Mouse (Mus musculus): ENCODE results near the gene Prkn. TPM values are rescaled to one million over a fixed set of nuclear protein-coding genes. Genes with fewer than 3 reads are reported as not detected.

Gene Prkn
- total and polyA plus RNA-seq, 3 experiments = 0.39 to 0.50 TPM; not detected in 1

DNA sequence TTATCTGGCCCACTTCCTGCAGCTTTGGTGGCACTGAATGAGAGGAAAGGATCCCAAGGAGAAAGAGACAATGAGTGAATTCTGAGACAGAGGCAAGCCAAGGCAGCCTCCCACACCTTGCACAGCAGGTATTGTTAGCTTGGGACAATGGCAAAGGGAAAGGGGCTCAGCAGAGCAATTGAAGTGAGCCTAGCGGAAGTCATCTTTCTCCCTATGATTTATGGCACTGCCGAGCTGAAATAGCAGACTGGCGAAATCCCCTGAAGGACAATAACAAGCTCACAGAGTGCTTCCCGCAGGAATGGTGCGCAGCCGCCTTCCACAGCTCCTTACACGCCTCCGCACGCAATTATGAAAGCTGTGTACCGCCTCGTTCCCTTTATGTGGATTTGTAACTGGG lies 1122.6 kb downstream of the Prkn start:
- TF ChIP-seq JUND (IDR thresholded peaks at IDR 0.05; ENCODE audit: low read depth, low read length) (no peak), RAD21 (IDR thresholded peaks at IDR 0.05; ENCODE audit: low read depth, low read length) (no peak), KAT2A (conservative IDR thresholded peaks at IDR 0.05; ENCODE audit: low read depth, low read length) (no peak), UBTF (IDR thresholded peaks at IDR 0.05; ENCODE audit: borderline replicate concordance, insufficient read depth, low read depth, low read length) (no peak), MYC (IDR thresholded peaks at IDR 0.05; ENCODE audit: low read depth, low read length) (no peak), MAX (IDR thresholded peaks at IDR 0.05; ENCODE audit: low read length) (no peak), ZC3H11A (IDR thresholded peaks at IDR 0.05; ENCODE audit: low read depth, low read length) (no peak), HCFC1 (IDR thresholded peaks at IDR 0.05; ENCODE audit: low read depth, low read length) (no peak), ZMIZ1 (IDR thresholded peaks at IDR 0.05; ENCODE audit: low read depth, low read length) (no peak), GATA1 (IDR thresholded peaks at IDR 0.05; ENCODE audit: low read depth, low read length) (no peak), CHD1 (IDR thresholded peaks at IDR 0.05; ENCODE audit: low read depth, low read length) (no peak), NELFE (IDR thresholded peaks at IDR 0.05; ENCODE audit: low read depth, low read length) (no peak), MXI1 (IDR thresholded peaks at IDR 0.05; ENCODE audit: low read depth, low read length) (no peak), NRF1 (IDR thresholded peaks at IDR 0.05; ENCODE audit: insufficient read depth, low read depth, low read length, poor library complexity, severe bottlenecking) (no peak), E2F4 (IDR thresholded peaks at IDR 0.05; ENCODE audit: borderline replicate concordance, low read depth, low read length) (no peak)
- H3K9ac ChIP-seq (ENCODE audit: control insufficient read depth, low read depth, low read length, poor library complexity, severe bottlenecking) = no peak overlapping the region
- 0 out of 4 replicates have a peak, but pooled peaks cover 0 to 2% of the 10 kb centered on the region in 2 experiments for H3K4me1 ChIP-seq (ENCODE audit: control insufficient read depth in 1 of 2, insufficient read depth in 2 of 2, low read length in 2 of 2)
- no peak overlapping the region for H3K27ac ChIP-seq (ENCODE audit: control insufficient read depth, low read depth, low read length)
- no peak overlapping the region for H3K4me3 ChIP-seq (ENCODE audit: control insufficient read depth in 1 of 2, insufficient read depth in 1 of 2, low read depth in 2 of 2, low read length in 2 of 2)
- H3K9me3 ChIP-seq (replicated peaks; ENCODE audit: insufficient read depth, low read length) = no peaks in the 10 kb centered on the region
- no peaks in the 10 kb centered on the region for H3K27me3 ChIP-seq (ENCODE audit: control insufficient read depth in 1 of 2, insufficient read depth in 2 of 2, low read length in 2 of 2)
- no peaks in the 10 kb centered on the region for H3K79me2 ChIP-seq (ENCODE audit: control insufficient read depth, insufficient read depth, low read length, poor library complexity)
- H3K36me3 ChIP-seq (ENCODE audit: control insufficient read depth in 1 of 2, insufficient read depth in 2 of 2, low read length in 2 of 2) = no peaks in the 10 kb centered on the region
- no peak for DNase-seq (ENCODE audit: low read depth, low spot score)

DNA sequence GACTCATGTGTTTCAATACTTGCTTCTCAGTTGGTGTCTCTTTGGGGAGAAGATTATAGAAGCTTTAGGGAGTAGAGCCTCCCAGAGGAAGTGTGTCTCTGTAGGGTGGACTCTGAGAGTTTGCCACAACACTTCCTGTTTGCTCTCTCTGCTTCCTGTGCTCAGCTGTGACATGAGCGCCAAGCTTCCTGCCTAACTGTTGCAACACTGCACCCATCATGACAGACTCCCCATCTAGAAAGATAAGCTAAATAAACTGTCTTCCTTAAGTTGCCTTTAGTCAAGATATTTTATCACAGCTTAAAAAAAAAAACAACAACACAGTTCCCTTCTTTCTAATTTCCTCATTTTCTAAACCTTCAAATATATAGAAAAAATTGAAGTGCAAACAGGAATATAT lies 1130.0 kb downstream of the Prkn start:
- Histone ChIP-seq H3K4me1 (ENCODE audit: control insufficient read depth in 1 of 2, insufficient read depth in 2 of 2, low read length in 2 of 2) (peaks cover 3 to 8% of the 10 kb centered on the region in 2 experiments), H3K27ac (ENCODE audit: control insufficient read depth, low read depth, low read length) (peak overlapping the region; percentile 91), H3K9me3 (replicated peaks; ENCODE audit: insufficient read depth, low read length) (no peaks in the 10 kb centered on the region), H3K79me2 (ENCODE audit: control insufficient read depth, insufficient read depth, low read length, poor library complexity) (no peaks in the 10 kb centered on the region; the same call in 1 of the 2 replicates), H3K36me3 (ENCODE audit: control insufficient read depth in 1 of 2, insufficient read depth in 2 of 2, low read length in 2 of 2) (peaks cover 0 to 13% of the 10 kb centered on the region in 2 experiments; a peak in 2 of 4 replicates), H3K9ac (ENCODE audit: control insufficient read depth, low read depth, low read length, poor library complexity, severe bottlenecking) (no peak overlapping the region), H3K4me3 (ENCODE audit: control insufficient read depth in 1 of 2, insufficient read depth in 1 of 2, low read depth in 2 of 2, low read length in 2 of 2) (no peak overlapping the region), H3K27me3 (ENCODE audit: control insufficient read depth in 1 of 2, insufficient read depth in 2 of 2, low read length in 2 of 2) (no peaks in the 10 kb centered on the region)
- DNase-seq (ENCODE audit: low read depth, low spot score) = peak; percentile 94
- TF ChIP-seq CTCF (IDR thresholded peaks at IDR 0.05 in 2 of 3, conservative IDR thresholded peaks at IDR 0.05 in 1 of 3; ENCODE audit: control insufficient read depth in 1 of 3, insufficient read depth in 1 of 3, low read depth in 2 of 3, low read length in 3 of 3, poor library complexity in 1 of 3, severe bottlenecking in 1 of 3) (peak in 1 of 3 experiments; percentile 0; a peak in 1 of 6 replicates), MAX (IDR thresholded peaks at IDR 0.05; ENCODE audit: low read length) (peak; percentile 81), KAT2A (conservative IDR thresholded peaks at IDR 0.05; ENCODE audit: low read depth, low read length) (peak; percentile 49), CHD1 (IDR thresholded peaks at IDR 0.05; ENCODE audit: low read depth, low read length) (no peak), GATA1 (IDR thresholded peaks at IDR 0.05; ENCODE audit: low read depth, low read length) (peak; percentile 94), SIN3A (IDR thresholded peaks at IDR 0.05; ENCODE audit: low read length) (peak; percentile 89), NRF1 (IDR thresholded peaks at IDR 0.05; ENCODE audit: insufficient read depth, low read depth, low read length, poor library complexity, severe bottlenecking) (no peak), USF2 (IDR thresholded peaks at IDR 0.05; ENCODE audit: borderline replicate concordance in 1 of 2, insufficient read depth in 1 of 2, low read depth in 1 of 2, low read length in 2 of 2) (no peak), JUND (IDR thresholded peaks at IDR 0.05; ENCODE audit: low read depth, low read length) (peak; percentile 60; the same call in 1 of the 2 replicates), MXI1 (IDR thresholded peaks at IDR 0.05; ENCODE audit: low read depth, low read length) (peak; percentile 68; the same call in 1 of the 2 replicates), ZC3H11A (IDR thresholded peaks at IDR 0.05; ENCODE audit: low read depth, low read length) (no peak), POLR2A (IDR thresholded peaks at IDR 0.05; ENCODE audit: control insufficient read depth in 1 of 2, insufficient read depth in 1 of 2, low read depth in 1 of 2, low read length in 2 of 2, poor library complexity in 1 of 2) (0 out of 4 replicates have a peak, but pooled peaks of 1 of the 2 experiments have one; percentile 38), UBTF (IDR thresholded peaks at IDR 0.05; ENCODE audit: borderline replicate concordance, insufficient read depth, low read depth, low read length) (no peak), SMC3 (IDR thresholded peaks at IDR 0.05; ENCODE audit: low read depth, low read length) (no peak), TCF12 (IDR thresholded peaks at IDR 0.05; ENCODE audit: low read depth, low read length) (peak; percentile 80), EP300 (IDR thresholded peaks at IDR 0.05; ENCODE audit: low read depth in 1 of 2, low read length in 2 of 2) (peak; percentile 95 to 96), USF1 (IDR thresholded peaks at IDR 0.05; ENCODE audit: low read depth, low read length) (no peak), ELF1 (IDR thresholded peaks at IDR 0.05; ENCODE audit: low read depth, low read length) (peak; percentile 89), E2F4 (IDR thresholded peaks at IDR 0.05; ENCODE audit: borderline replicate concordance, low read depth, low read length) (no peak), ETS1 (IDR thresholded peaks at IDR 0.05; ENCODE audit: low read depth, low read length) (peak; percentile 96), GABPA (IDR thresholded peaks at IDR 0.05; ENCODE audit: low read depth, low read length) (no peak), ZKSCAN1 (IDR thresholded peaks at IDR 0.05; ENCODE audit: low read depth, low read length) (no peak; the same call in 1 of the 2 replicates), POLR2AphosphoS5 (IDR thresholded peaks at IDR 0.05; ENCODE audit: borderline replicate concordance, low read depth, low read length) (no peak), CHD2 (IDR thresholded peaks at IDR 0.05; ENCODE audit: low read length) (no peak), RAD21 (IDR thresholded peaks at IDR 0.05; ENCODE audit: low read depth, low read length) (no peak)

All from MEL (cell line).